Mouse (Mus musculus): ENCODE data around the gene Syt1.

The Syt1 gene

GRCm38 (mm10) chr10:109010241-109011193 is at the start of gene Syt1:
TSS of gene Syt1 (minus strand) at chr10:109010982.
- DNase-seq (ENCODE audit: low spot score in 2 of 2): peak; percentile 91 to 95

DNA sequence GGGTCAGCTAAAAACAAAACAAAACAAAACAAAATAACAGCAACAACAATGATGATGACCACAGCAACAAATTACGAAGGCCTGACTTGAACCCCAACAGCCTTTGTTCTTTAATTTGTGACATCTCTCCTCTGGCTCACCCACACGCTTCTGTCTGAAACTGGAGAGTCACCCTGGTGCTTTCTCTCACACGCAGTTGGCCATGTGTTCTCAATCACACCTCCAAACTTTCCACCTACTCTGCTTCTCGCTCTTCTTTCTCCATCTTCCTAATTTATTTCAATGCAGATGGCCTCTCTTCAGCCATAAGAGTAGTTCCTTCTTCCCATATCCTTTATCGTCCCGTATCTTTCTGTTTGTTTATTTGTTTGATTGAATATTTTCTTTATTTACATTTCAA is 45.7 kb upstream of the Syt1 start:
- DNase-seq (ENCODE audit: low spot score in 2 of 2): peak; percentile 14 to 56

DNA sequence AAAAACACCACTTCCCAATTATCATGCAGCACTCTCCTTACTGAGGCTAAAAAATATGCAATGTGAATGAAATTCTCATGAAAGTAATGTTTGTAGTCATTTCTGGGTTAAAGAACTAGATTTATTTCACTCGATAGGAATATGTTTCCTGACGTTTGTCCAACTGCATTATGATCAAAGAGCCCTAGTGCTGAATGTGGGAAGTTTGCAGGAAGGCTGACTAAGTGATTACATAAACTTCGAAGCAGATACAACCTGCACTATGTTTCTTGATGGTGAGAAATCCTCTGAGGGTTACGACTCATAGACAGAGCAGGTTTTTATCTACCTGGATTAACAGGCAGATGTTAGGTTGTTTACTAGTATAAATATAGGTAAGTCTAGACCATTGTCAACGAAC is 36.8 kb upstream of the Syt1 start:
- no peak for DNase-seq (ENCODE audit: low spot score in 2 of 2)

- DNase-seq (ENCODE audit: low spot score in 2 of 2): peak in 1 of 2 experiments; percentile 6
These were observed 36.2 kb upstream of the Syt1 start for GRCm38 (mm10) chr10:109046988-109047387.

GRCm38 (mm10) chr10:109011226-109012165 is 714 bp upstream of the Syt1 start:
- peak; percentile 47 to 75 for DNase-seq (ENCODE audit: low spot score in 2 of 2)

DNA sequence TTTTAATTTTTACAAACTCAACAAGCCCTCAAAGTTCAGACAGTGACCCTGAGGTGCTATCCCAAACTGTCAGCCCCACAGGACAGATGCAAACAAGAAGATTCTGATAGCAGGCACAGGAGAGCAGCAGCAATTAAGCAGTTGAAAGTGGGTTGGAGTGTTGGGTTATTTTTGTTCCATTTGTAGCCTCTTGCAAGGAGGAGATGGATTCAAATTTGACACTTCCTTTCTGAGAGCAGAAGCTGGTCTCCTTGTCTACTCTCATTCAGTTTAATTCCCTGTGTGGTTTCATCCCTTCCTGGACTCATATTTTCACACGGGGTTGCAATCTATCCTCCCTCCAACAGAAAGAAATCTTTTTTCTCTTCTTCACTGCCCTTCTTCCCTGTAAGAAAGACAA is 951 bp downstream of the Syt1 start:
- DNase-seq (ENCODE audit: low spot score in 2 of 2): no peak

DNA sequence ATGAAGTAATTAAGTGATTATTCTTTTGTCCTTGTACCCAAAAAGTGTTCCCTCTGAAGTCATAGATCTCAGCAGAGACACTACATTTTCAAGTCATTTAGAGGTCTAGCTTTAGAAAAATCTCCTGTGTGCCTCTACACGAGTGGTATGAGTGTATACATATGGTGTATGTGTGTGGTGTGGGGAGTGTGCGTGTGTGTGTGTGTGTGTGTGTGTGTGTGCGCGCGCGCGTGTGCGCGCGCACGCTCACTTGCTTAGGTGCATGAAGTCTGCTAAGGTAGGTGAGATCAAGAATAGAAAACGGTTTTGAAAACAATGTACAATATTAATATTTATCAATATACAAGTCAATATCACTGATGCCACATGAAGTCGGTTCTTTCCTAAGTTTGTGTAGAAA is 2.3 kb downstream of the Syt1 start:
- DNase-seq (ENCODE audit: low spot score in 2 of 2): no peak

DNA sequence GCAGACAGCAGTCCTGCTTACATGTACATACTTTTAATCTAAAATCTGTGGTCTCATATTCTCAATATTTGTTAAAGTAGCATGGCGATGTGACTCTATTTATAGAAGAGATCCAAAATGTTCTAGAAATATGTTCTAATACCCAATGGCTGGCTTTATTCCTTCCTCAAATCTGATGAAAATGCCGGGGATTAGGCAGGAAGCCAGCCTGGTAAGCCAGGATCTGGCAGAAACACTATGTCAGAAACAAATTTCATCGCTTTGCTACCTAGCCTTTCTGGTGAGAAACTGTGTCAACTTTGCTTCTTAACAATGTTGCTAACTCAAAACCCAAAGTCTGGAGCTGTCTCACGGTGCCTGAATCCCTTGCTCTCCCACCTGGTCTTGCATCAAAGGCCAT is 7.3 kb downstream of the Syt1 start:
- no peak for DNase-seq (ENCODE audit: low spot score in 2 of 2)

- no peak for DNase-seq (ENCODE audit: low spot score in 2 of 2)
These were observed 23.5 kb downstream of the Syt1 start for GRCm38 (mm10) chr10:108987250-108987649.

DNA sequence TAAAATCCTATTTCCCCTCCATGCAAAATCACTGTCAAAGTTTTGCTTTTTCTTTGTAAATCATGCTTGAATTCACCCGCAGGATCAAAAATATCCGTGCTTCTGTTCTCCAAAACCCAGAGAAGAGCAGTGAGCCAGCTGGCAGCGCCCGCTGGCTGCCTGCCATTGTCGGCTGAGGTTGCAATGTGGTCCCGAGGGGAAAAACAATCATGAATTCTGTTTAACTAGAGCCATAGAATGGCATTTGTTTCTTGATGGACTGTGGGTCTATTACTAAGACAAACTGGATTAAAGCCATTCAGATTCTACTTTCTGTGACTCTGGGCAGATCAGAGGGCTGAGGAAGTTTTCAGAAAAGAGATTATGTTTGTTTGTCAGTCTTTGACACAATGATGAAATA is 31.1 kb downstream of the Syt1 start:
- peak; percentile 53 to 64 for DNase-seq (ENCODE audit: low spot score in 2 of 2)

- no peak for DNase-seq (ENCODE audit: low spot score in 2 of 2)
These were observed 55.8 kb downstream of the Syt1 start for GRCm38 (mm10) chr10:108954952-108955351.

GRCm38 (mm10) chr10:108952182-108952581 is 58.6 kb downstream of the Syt1 start:
- no peak for DNase-seq (ENCODE audit: low spot score in 2 of 2)

GRCm38 (mm10) chr10:108936838-108937430 is 73.8 kb downstream of the Syt1 start:
- no peak for DNase-seq (ENCODE audit: low spot score in 2 of 2)

GRCm38 (mm10) chr10:108930299-108930698 is 80.5 kb downstream of the Syt1 start:
- no peak for DNase-seq (ENCODE audit: low spot score in 2 of 2)

- peak; percentile 28 to 30 for DNase-seq (ENCODE audit: low spot score in 2 of 2)
These were observed 81.1 kb downstream of the Syt1 start for GRCm38 (mm10) chr10:108929676-108930075.

DNA sequence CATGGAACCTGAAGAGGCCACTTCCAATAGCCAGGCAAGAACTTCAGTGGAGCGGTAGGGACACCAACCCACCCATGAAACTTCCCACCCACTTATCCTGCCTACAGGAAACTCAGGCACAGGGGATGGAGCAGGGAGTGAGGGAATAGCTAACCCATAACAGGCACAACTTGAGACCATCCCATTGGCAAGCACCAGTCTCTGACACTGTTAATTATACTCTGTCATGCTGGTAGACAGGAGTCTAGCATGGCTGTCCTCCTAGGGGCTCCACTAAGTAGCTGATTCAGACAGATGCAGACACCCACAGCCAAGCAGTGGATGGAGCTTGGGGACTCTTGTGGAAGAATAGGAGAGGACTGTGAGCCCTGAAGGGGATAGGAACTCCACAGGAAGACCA is 105.5 kb downstream of the Syt1 start:
- no peak for DNase-seq (ENCODE audit: low spot score in 2 of 2)

DNA sequence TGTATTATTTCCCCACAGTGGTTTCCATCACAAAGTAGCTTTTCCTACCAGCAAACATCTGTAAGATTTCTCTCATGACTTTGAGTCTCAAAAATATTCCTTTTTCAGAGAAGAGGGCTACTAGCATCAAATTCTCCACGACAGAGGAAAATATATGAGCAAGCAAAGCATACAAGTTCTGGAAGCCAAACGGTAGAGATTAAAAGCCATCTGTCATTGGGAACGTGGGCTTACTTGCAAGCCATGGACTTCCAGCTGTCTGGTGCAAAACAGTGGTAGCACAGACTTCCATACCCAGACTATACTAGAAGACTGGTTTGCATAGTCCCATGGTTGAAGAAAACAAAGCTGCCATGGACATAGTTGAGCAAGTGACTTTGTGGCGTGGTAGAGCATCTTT is 106.4 kb downstream of the Syt1 start:
- no peak for DNase-seq (ENCODE audit: low spot score in 2 of 2)

DNA sequence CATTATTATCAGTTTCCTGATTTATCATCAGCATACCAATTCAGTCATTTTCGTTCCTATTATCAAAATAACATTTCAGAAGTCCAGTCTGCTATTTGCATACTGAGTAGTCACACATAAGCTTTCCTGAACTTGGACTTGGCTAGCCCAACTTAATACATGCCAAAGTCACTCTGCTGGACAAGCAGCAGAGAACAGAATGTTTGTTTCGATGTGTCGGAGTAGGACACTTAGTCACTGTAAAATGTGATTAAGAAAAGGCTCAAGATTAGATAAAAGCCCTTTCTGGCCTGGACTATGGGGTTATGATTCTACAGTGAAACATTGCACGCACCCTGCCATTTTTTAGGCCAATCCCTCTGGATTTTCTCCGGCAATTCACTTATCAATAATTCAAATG is 114.3 kb downstream of the Syt1 start:
- no peak for DNase-seq (ENCODE audit: low spot score in 2 of 2)

DNA sequence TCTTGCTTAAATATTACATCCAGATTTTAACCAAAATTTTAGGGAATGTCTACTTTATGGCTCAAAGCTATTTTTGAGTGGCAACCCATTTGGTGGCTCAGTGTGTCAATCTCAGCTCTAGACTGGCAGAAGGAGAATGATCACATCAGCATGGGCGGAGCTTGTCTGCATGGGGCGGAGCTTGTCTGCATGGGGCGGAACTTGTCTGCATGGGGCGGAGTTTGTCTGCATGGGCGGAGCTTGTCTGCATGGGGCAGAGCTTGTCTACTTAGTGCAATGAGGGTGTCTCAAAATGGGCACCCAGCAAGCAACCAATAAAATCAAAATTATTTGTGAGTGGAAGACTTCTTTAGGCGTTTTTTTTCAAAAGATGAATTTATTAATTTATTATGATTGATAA is 117.5 kb downstream of the Syt1 start:
- DNase-seq (ENCODE audit: low spot score in 2 of 2): no peak

GRCm38 (mm10) chr10:108892441-108892840 is 118.3 kb downstream of the Syt1 start:
- DNase-seq (ENCODE audit: low spot score in 2 of 2): no peak

GRCm38 (mm10) chr10:108889084-108889483 is 121.7 kb downstream of the Syt1 start:
- no peak for DNase-seq (ENCODE audit: low spot score in 2 of 2)

GRCm38 (mm10) chr10:108886781-108887180 is 124.0 kb downstream of the Syt1 start:
- no peak for DNase-seq (ENCODE audit: low spot score in 2 of 2)
